Mouse (Mus musculus): Measurements from ENCODE around the gene Zfp160.
"Not testable (repeated sequence)": the region's sequence is repeated elsewhere in the genome, so short reads cannot be mapped to it uniquely, and the experiment has no call there.

GRCm38 (mm10) chr17:21048020-21048419 lies 39.3 kb downstream of the Zfp160 start:
- not testable (repeated sequence) for TF ChIP-seq CTCF (IDR thresholded peaks at IDR 0.05; ENCODE audit: insufficient read depth, low read length); POLR2A (IDR thresholded peaks at IDR 0.05; ENCODE audit: borderline replicate concordance, extremely low read depth, low read depth, low read length)
